Mouse (Mus musculus): ENCODE measurements at regions not wholly inside any gene's neighbourhood (a gene's known extent, or its start where the extent isn't known, plus 50 kb on each side); places are given as distances from the start of the nearest gene placed in this dataset.

- DNase-seq, result no peak
Observed at GRCm38 (mm10) chr17:29775836-29776235, 59.0 kb upstream of the Ccdc167 start.

GRCm38 (mm10) chr17:29773339-29773738, 56.5 kb upstream of the Ccdc167 start:
- peak; percentile 74 to 77 for DNase-seq

DNA sequence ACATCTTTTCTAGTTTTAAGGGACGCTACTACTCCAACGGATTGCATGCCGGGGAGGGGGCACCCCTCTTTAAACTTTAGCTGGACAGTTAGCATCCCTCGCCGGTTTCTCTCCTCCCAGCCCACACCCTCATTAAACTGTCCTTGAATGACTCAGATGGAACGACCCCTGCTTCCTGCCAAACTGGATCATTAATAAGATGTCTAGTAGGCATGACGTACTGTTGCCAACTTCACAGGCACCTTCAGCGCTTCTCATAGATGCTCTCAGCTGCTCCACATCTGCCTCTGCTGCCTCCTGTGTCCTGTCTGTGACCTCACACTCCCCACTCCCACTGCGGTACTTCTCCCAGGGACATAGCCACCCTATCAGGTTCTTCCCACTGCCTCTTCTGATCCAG, 54.1 kb upstream of the Ccdc167 start:
- DNase-seq, result no peak

DNA sequence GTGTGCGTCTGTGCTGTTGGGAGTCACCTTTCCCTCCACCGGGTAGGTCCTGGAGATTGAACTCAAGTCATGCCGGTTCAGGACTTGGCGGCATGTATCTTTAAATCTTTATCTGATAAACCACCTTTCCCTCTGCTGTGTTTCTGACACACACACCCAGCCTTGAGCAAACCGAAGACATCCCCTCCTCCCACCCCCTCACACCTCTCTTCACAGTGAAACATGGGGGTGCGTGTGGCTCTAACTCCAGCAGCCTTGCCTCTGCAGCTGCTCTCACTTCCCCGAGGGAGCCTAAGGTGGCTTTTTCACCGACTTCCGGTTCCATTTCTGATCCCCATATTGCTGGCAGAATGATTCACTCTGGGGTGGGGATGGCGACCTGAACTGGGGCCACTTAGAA, 52.8 kb upstream of the Ccdc167 start:
- DNase-seq, result no peak

GRCm38 (mm10) chr17:29769143-29769542, 52.3 kb upstream of the Ccdc167 start:
- DNase-seq, result peak in 1 of 2 experiments; percentile 30

GRCm38 (mm10) chr17:29768642-29769041, 51.8 kb upstream of the Ccdc167 start:
- no peak for DNase-seq

All from kidney, postnatal 4 days (tissue).